In the genomic region with DNA sequence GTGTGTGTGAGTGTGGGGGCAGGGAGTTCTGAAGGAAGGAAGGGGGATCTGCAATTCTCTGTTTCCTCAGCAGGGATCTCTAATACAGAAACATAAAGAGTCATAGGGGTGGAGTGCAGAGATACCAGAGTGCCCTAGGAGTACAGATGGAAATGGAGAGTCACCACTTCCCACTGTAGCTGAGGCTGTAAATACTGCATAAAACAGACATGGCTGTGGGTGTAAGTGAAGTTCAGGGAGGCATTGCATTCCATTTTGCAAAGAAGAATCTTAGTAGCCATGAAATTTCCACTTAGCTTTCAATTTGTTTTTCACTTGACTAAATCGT, we compare ENCODE assay signal across 26 mouse cellular contexts. TPM values are rescaled to one million over a fixed set of nuclear protein-coding genes. Genes with fewer than 3 reads are reported as not detected.
DNase-seq lines count a peak whose midpoint lies in the region; ATAC-seq and TF ChIP-seq lines count a peak whose summit lies in the region.
"Had no signal": no experiment of that assay in that cellular context is flagged by ENCODE, and none has a peak within 500 bp of the region (broad histone marks: within the 10 kb centered on the region; RNA-seq: fewer than 3 reads in every experiment).

No protein-coding gene starts in this region.

- no peak overlapping the region for H3K9ac ChIP-seq in forebrain, embryonic 14.5 days (ENCODE audit: low read length)
- H3K9ac ChIP-seq in forebrain, embryonic 12.5 days, result no peak overlapping the region
- H3K9ac ChIP-seq in kidney, embryonic 16.5 days (replicated peaks; ENCODE audit: low read length), result no peak overlapping the region
- H3K9ac ChIP-seq in midbrain, embryonic 16.5 days (ENCODE audit: low read depth, low read length), result no peak overlapping the region
- H3K9ac ChIP-seq in midbrain, postnatal 0 days (replicated peaks; ENCODE audit: low read length, poor library complexity, severe bottlenecking), result no peak overlapping the region
- no peak overlapping the region for H3K9ac ChIP-seq in neural tube, embryonic 14.5 days (replicated peaks; ENCODE audit: low read depth, low read length)
- H3K9ac ChIP-seq: heart, embryonic 15.5 days; lung, embryonic 15.5 days; midbrain, embryonic 13.5 days had no signal

- peak; percentile 46; the same call in 1 of the 2 replicates for ATAC-seq in forebrain, embryonic 14.5 days
- no peak for ATAC-seq in forebrain, embryonic 12.5 days (ENCODE audit: low FRiP score)
- ATAC-seq in kidney, embryonic 16.5 days (ENCODE audit: low FRiP score, low TSS enrichment), result peak; percentile 31; the same call in 1 of the 2 replicates
- 0 out of 2 replicates have a peak, but pooled peaks have one; percentile 45 for ATAC-seq in midbrain, embryonic 16.5 days
- ATAC-seq in midbrain, postnatal 0 days (ENCODE audit: low FRiP score), result no peak
- ATAC-seq in neural tube, embryonic 14.5 days (ENCODE audit: low read depth), result peak; percentile 74
- ATAC-seq: intestine, embryonic 16.5 days had no signal

- H3K4me2 ChIP-seq in forebrain, embryonic 14.5 days (ENCODE audit: low read length), result no peak overlapping the region
- no peak overlapping the region for H3K4me2 ChIP-seq in forebrain, embryonic 12.5 days
- no peak overlapping the region for H3K4me2 ChIP-seq in kidney, embryonic 16.5 days (replicated peaks; ENCODE audit: low read depth, low read length)
- H3K4me2 ChIP-seq in midbrain, embryonic 16.5 days (ENCODE audit: low read length), result no peak overlapping the region
- no peak overlapping the region for H3K4me2 ChIP-seq in midbrain, postnatal 0 days (ENCODE audit: low read depth, low read length, poor library complexity, severe bottlenecking)
- H3K4me2 ChIP-seq in neural tube, embryonic 14.5 days (ENCODE audit: low read depth, low read length), result no peak overlapping the region; the same call in 1 of the 2 replicates
- H3K4me2 ChIP-seq: heart, embryonic 15.5 days; liver, embryonic 11.5 days; lung, embryonic 15.5 days; midbrain, embryonic 13.5 days had no signal

- no peak overlapping the region for H3K27ac ChIP-seq in forebrain, embryonic 14.5 days (ENCODE audit: low read depth, low read length)
- no peak overlapping the region for H3K27ac ChIP-seq in forebrain, embryonic 12.5 days
- H3K27ac ChIP-seq in kidney, embryonic 16.5 days (ENCODE audit: low read length), result no peak overlapping the region
- H3K27ac ChIP-seq in midbrain, embryonic 16.5 days (ENCODE audit: low read length), result no peak overlapping the region
- H3K27ac ChIP-seq in midbrain, postnatal 0 days (ENCODE audit: low read depth, low read length), result no peak overlapping the region
- no peak overlapping the region for H3K27ac ChIP-seq in neural tube, embryonic 14.5 days (ENCODE audit: low read depth, low read length)
- H3K27ac ChIP-seq: heart, embryonic 15.5 days; lung, embryonic 15.5 days had no signal

- no peaks in the 10 kb centered on the region for H3K27me3 ChIP-seq in forebrain, embryonic 14.5 days (replicated peaks; ENCODE audit: control insufficient read depth, insufficient read depth, low read length)
- H3K27me3 ChIP-seq in forebrain, embryonic 12.5 days, result no peaks in the 10 kb centered on the region
- H3K27me3 ChIP-seq in kidney, embryonic 16.5 days (ENCODE audit: insufficient read depth, low read length), result no peaks in the 10 kb centered on the region
- H3K27me3 ChIP-seq in midbrain, embryonic 16.5 days (ENCODE audit: control insufficient read depth, insufficient read depth, low read depth, low read length), result no peaks in the 10 kb centered on the region
- no peaks in the 10 kb centered on the region for H3K27me3 ChIP-seq in midbrain, postnatal 0 days (ENCODE audit: insufficient read depth, low read length)
- H3K27me3 ChIP-seq in neural tube, embryonic 14.5 days (ENCODE audit: control insufficient read depth, insufficient read depth, low read length), result no peaks in the 10 kb centered on the region
- H3K27me3 ChIP-seq: heart, embryonic 15.5 days; lung, embryonic 15.5 days; midbrain, embryonic 13.5 days had no signal

- no peak for DNase-seq in forebrain, embryonic 14.5 days (ENCODE audit: low spot score)
- no peak for DNase-seq in kidney, adult 8-10 months
- no peak for DNase-seq in midbrain, postnatal 0 days (ENCODE audit: low spot score)
- no peak for DNase-seq in yolk sac, embryonic 10.5 days (ENCODE audit: low spot score)
- DNase-seq: adrenal gland, postnatal 25 days; cerebellum, adult 11-12 months; cerebellum, postnatal 25 days; gastrocnemius, postnatal 36 days; heart, postnatal 4 days; kidney, postnatal 10 days had no signal

- H3K4me3 ChIP-seq in forebrain, embryonic 14.5 days (ENCODE audit: low read depth, low read length), result no peak overlapping the region
- no peak overlapping the region for H3K4me3 ChIP-seq in forebrain, embryonic 12.5 days (replicated peaks)
- H3K4me3 ChIP-seq in kidney, embryonic 16.5 days (ENCODE audit: low read length), result no peak overlapping the region
- no peak overlapping the region for H3K4me3 ChIP-seq in midbrain, embryonic 16.5 days (ENCODE audit: low read depth, low read length)
- no peak overlapping the region for H3K4me3 ChIP-seq in midbrain, postnatal 0 days (ENCODE audit: low read depth, low read length)
- H3K4me3 ChIP-seq in neural tube, embryonic 14.5 days (ENCODE audit: low read depth, low read length), result no peak overlapping the region
- H3K4me3 ChIP-seq: heart, embryonic 15.5 days; lung, embryonic 15.5 days; midbrain, embryonic 13.5 days had no signal

- H3K9me3 ChIP-seq in forebrain, embryonic 14.5 days (replicated peaks; ENCODE audit: control insufficient read depth, low read length), result no peaks in the 10 kb centered on the region
- no peaks in the 10 kb centered on the region for H3K9me3 ChIP-seq in forebrain, embryonic 12.5 days
- no peaks in the 10 kb centered on the region for H3K9me3 ChIP-seq in kidney, embryonic 16.5 days (ENCODE audit: low read length)
- H3K9me3 ChIP-seq in midbrain, embryonic 16.5 days (replicated peaks; ENCODE audit: control insufficient read depth, low read length, poor library complexity, severe bottlenecking), result no peaks in the 10 kb centered on the region
- no peaks in the 10 kb centered on the region for H3K9me3 ChIP-seq in midbrain, postnatal 0 days (ENCODE audit: low read length)
- H3K9me3 ChIP-seq in neural tube, embryonic 14.5 days (ENCODE audit: control insufficient read depth, low read length), result no peaks in the 10 kb centered on the region
- H3K9me3 ChIP-seq: G1E; heart, embryonic 15.5 days; lung, embryonic 15.5 days; midbrain, embryonic 13.5 days had no signal

- WGBS in forebrain, embryonic 14.5 days, result 85% methylated on average over 1 of the region's 1 CpGs
- WGBS in forebrain, embryonic 12.5 days, result 84% methylated on average over 1 of the region's 1 CpGs
- 75% methylated on average over 1 of the region's 1 CpGs for WGBS in kidney, embryonic 16.5 days
- 78% methylated on average over 1 of the region's 1 CpGs for WGBS in midbrain, embryonic 16.5 days
- WGBS in midbrain, postnatal 0 days, result 65% methylated on average over 1 of the region's 1 CpGs
- WGBS in neural tube, embryonic 14.5 days, result 48% methylated on average over 1 of the region's 1 CpGs

- H3K36me3 ChIP-seq in forebrain, embryonic 14.5 days (ENCODE audit: control insufficient read depth, insufficient read depth, low read length), result no peaks in the 10 kb centered on the region
- H3K36me3 ChIP-seq in forebrain, embryonic 12.5 days (replicated peaks), result no peaks in the 10 kb centered on the region
- no peaks in the 10 kb centered on the region for H3K36me3 ChIP-seq in kidney, embryonic 16.5 days (ENCODE audit: insufficient read depth, low read length)
- H3K36me3 ChIP-seq in midbrain, embryonic 16.5 days (ENCODE audit: control insufficient read depth, insufficient read depth, low read length), result no peaks in the 10 kb centered on the region
- no peaks in the 10 kb centered on the region for H3K36me3 ChIP-seq in midbrain, postnatal 0 days (ENCODE audit: insufficient read depth, low read length)
- no peaks in the 10 kb centered on the region for H3K36me3 ChIP-seq in neural tube, embryonic 14.5 days (ENCODE audit: control insufficient read depth, insufficient read depth, low read length)
- H3K36me3 ChIP-seq: G1E; heart, embryonic 15.5 days; lung, embryonic 15.5 days; midbrain, embryonic 13.5 days had no signal

- TF ChIP-seq CTCF in midbrain, postnatal 0 days (IDR thresholded peaks at IDR 0.05), result no peak

- peaks cover 5% of the 10 kb centered on the region; the same call in 1 of the 2 replicates for H3K4me1 ChIP-seq in forebrain, embryonic 14.5 days (ENCODE audit: control insufficient read depth, insufficient read depth, low read length)
- H3K4me1 ChIP-seq in forebrain, embryonic 12.5 days, result no peaks in the 10 kb centered on the region; the same call in 1 of the 2 replicates
- H3K4me1 ChIP-seq in kidney, embryonic 16.5 days (ENCODE audit: insufficient read depth, low read length), result peaks cover 5% of the 10 kb centered on the region; the same call in 1 of the 2 replicates
- peaks cover 3% of the 10 kb centered on the region for H3K4me1 ChIP-seq in midbrain, embryonic 16.5 days (ENCODE audit: control insufficient read depth, insufficient read depth, low read length)
- H3K4me1 ChIP-seq in midbrain, postnatal 0 days (ENCODE audit: insufficient read depth, low read length), result no peaks in the 10 kb centered on the region
- 0 out of 2 replicates have a peak, but pooled peaks cover 9% of the 10 kb centered on the region for H3K4me1 ChIP-seq in neural tube, embryonic 14.5 days (ENCODE audit: control insufficient read depth, insufficient read depth, low read length)
- H3K4me1 ChIP-seq: heart, embryonic 15.5 days; lung, embryonic 15.5 days had no signal

RNA-seq across cellular contexts. Expression of a gene that starts 20.3 kb away (rescaled TPM):
- not detected in 2 replicates for polyA plus RNA-seq in forebrain, embryonic 14.5 days (2014; fragmentation: Nextera tagmentation; extraction: Ambion mirVana)
- polyA plus RNA-seq in forebrain, embryonic 12.5 days (2016; fragmentation: Nextera tagmentation; extraction: Ambion mirVana), result 0.09 TPM in 1 of 2 replicates, not detected in the other
- polyA plus RNA-seq in kidney, embryonic 16.5 days (2015; fragmentation: Nextera tagmentation; extraction: Ambion mirVana), result 0.21 TPM in 1 of 2 replicates, not detected in the other
- 0.16 and 0.57 TPM in 2 replicates for polyA plus RNA-seq in midbrain, embryonic 16.5 days (2015; fragmentation: Nextera tagmentation; extraction: Ambion mirVana)
- 0.93 TPM in 1 of 2 replicates, not detected in the other for total RNA-seq in midbrain, postnatal 0 days (2014; rRNA removed)
- polyA plus RNA-seq in midbrain, postnatal 0 days (2015; fragmentation: Nextera tagmentation; extraction: Ambion mirVana), result 0.07 TPM in 1 of 2 replicates, not detected in the other
- 0.47 TPM in 1 of 2 replicates, not detected in the other for polyA plus RNA-seq in neural tube, embryonic 14.5 days (2014; fragmentation: Nextera tagmentation; extraction: Ambion mirVana)
- total RNA-seq: gastrocnemius, postnatal 36 days; heart, adult 8-10 months; heart, postnatal 4 days; layer of hippocampus, postnatal 14 days had no signal
- polyA plus RNA-seq: embryonic facial prominence, embryonic 14.5 days; G1E; heart, embryonic 15.5 days; intestine, embryonic 16.5 days; limb, embryonic 11.5 days; liver, embryonic 11.5 days; lung, embryonic 15.5 days; stomach, embryonic 16.5 days; thymus, postnatal 0 days had no signal

RNA-seq across cellular contexts. Expression of a gene that starts 34.7 kb away (rescaled TPM):
- polyA plus RNA-seq in forebrain, embryonic 14.5 days (2014; fragmentation: Nextera tagmentation; extraction: Ambion mirVana), result 3.7 and 5.1 TPM in 2 replicates
- 3.5 and 3.7 TPM in 2 replicates for polyA plus RNA-seq in forebrain, embryonic 12.5 days (2016; fragmentation: Nextera tagmentation; extraction: Ambion mirVana)
- 13.8 and 14.4 TPM in 2 replicates for polyA plus RNA-seq in kidney, embryonic 16.5 days (2015; fragmentation: Nextera tagmentation; extraction: Ambion mirVana)
- 8.2 and 8.6 TPM in 2 replicates for polyA plus RNA-seq in midbrain, embryonic 16.5 days (2015; fragmentation: Nextera tagmentation; extraction: Ambion mirVana)
- 10.5 and 13.9 TPM in 2 replicates for total RNA-seq in midbrain, postnatal 0 days (2014; rRNA removed)
- 7.9 and 8.2 TPM in 2 replicates for polyA plus RNA-seq in midbrain, postnatal 0 days (2015; fragmentation: Nextera tagmentation; extraction: Ambion mirVana)
- 11.9 and 13.2 TPM in 2 replicates for polyA plus RNA-seq in neural tube, embryonic 14.5 days (2014; fragmentation: Nextera tagmentation; extraction: Ambion mirVana)

Comparison
In these comparisons a context has a peak if more than half of its experiments do, and no peak if none do; other contexts are left out.
1. ATAC-seq: peak in forebrain, embryonic 14.5 days (single experiment), kidney, embryonic 16.5 days (single experiment), midbrain, embryonic 16.5 days (single experiment) and neural tube, embryonic 14.5 days (single experiment); none in forebrain, embryonic 12.5 days (single experiment) and midbrain, postnatal 0 days (single experiment).